Comparison of ENCODE assay signal across 7 mouse cellular contexts in the genomic region with DNA sequence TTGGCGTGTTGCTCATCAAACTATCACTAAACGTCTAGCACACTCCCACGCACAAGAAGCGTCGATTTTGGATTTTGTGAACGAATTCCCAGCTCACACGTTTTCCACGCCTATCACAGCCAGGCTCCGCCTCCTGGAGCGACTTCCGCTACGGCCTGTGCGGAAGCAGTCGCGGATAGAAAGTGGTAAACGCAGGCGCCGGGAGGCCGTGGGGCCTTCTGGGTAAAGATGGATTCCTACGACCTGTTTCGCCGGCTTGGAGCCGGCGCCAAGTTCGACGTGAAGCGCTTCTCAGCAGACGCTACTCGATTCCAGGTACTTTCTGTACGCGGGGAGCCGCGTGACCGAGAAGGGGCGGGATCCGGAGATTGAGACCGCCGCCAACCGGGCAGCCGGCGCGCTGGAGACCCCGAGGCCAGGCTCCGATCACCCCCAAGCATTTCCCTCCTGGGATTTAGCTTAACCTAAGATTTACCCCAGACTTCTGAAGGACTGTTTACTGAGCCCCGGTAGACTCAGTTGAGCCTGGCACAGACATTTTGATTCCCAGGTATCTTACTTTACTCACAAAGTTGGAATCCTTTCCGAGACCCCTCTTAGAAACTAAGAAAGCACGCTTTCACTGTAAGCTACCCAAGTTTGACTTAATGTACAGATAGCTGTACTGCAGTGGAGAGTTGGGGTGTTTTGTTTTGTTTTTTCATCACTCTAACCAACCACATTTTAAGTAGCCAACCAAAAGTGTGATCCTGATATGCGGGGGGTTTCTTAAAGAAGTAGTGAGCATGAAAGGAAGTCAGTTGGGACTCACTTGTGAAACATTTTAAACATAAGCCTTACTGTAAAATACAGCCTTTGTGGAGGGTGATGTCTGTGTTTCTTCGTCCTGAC. TPM values are rescaled to one million over a fixed set of nuclear protein-coding genes. Genes with fewer than 3 reads are reported as not detected.
DNase-seq lines count a peak whose midpoint lies in the region; ATAC-seq lines count a peak whose summit lies in the region.

Gene Ddx52, plus strand, starts transcription at position 113 of the 891 bp plus-strand sequence.

- H3K27me3 ChIP-seq in intestine, embryonic 16.5 days (replicated peaks; ENCODE audit: control insufficient read depth, insufficient read depth, low read length): no peaks in the 10 kb centered on the region
- 0 out of 2 replicates have a peak, but pooled peaks cover 2% of the 10 kb centered on the region for H3K27me3 ChIP-seq in midbrain, embryonic 11.5 days (ENCODE audit: control insufficient read depth, insufficient read depth, low read length)

- H3K4me3 ChIP-seq in intestine, embryonic 16.5 days (ENCODE audit: low read length): peak within 1 kb of the TSS; percentile 81
- peak within 1 kb of the TSS; percentile 80 for H3K4me3 ChIP-seq in midbrain, embryonic 11.5 days (ENCODE audit: low read depth, low read length)

- no peaks in the 10 kb centered on the region for H3K4me1 ChIP-seq in intestine, embryonic 16.5 days (ENCODE audit: control insufficient read depth, insufficient read depth, low read length)
- peaks cover 6% of the 10 kb centered on the region for H3K4me1 ChIP-seq in midbrain, embryonic 11.5 days (ENCODE audit: control insufficient read depth, insufficient read depth, low read length)

- peak within 1 kb of the TSS; percentile 87 for H3K9ac ChIP-seq in intestine, embryonic 16.5 days (ENCODE audit: low read depth, low read length)
- peak within 1 kb of the TSS; percentile 92 for H3K9ac ChIP-seq in midbrain, embryonic 11.5 days (ENCODE audit: low read length)

- H3K36me3 ChIP-seq in intestine, embryonic 16.5 days (ENCODE audit: control insufficient read depth, insufficient read depth, low read length): 0 out of 2 replicates have a peak, but pooled peaks cover 5% of the 10 kb centered on the region
- H3K36me3 ChIP-seq in midbrain, embryonic 11.5 days (ENCODE audit: control insufficient read depth, insufficient read depth, low read length): peaks cover 14% of the 10 kb centered on the region

- peak within 1 kb of the TSS; percentile 59 for H3K4me2 ChIP-seq in intestine, embryonic 16.5 days (ENCODE audit: low read depth, low read length)
- peak within 1 kb of the TSS; percentile 71 for H3K4me2 ChIP-seq in midbrain, embryonic 11.5 days

- ATAC-seq in intestine, embryonic 16.5 days: peak; percentile 98
- ATAC-seq in midbrain, embryonic 11.5 days (ENCODE audit: low FRiP score): peak; percentile 92

- intact Hi-C loops in left cerebral cortex, postnatal 36 days (cut with DNase I): loop anchor here (5.0 kb wide), 1 partner anchor 90 kb away; the partner anchor contains the start of gene Hnf1b

- DNase-seq in adrenal gland, adult 8-10 months: peak; percentile 86
- DNase-seq in embryo, embryonic 9.5 days (ENCODE audit: extremely low spot score): peak; percentile 87
- DNase-seq in gastrocnemius, postnatal 4 days (ENCODE audit: low spot score in 2 of 2): peak; percentile 68 to 89
- DNase-seq in left cerebral cortex, postnatal 36 days (ENCODE audit: low spot score in 2 of 2): peak; percentile 89 to 90
- peak; percentile 98 for DNase-seq in midbrain, embryonic 11.5 days (ENCODE audit: low spot score, missing footprints)
- DNase-seq in skeletal muscle tissue, adult 2 months (ENCODE audit: low read depth, low spot score): peak; percentile 83

- peak within 1 kb of the TSS; percentile 65 for H3K27ac ChIP-seq in intestine, embryonic 16.5 days (ENCODE audit: low read length)
- no peak within 1 kb of the TSS for H3K27ac ChIP-seq in midbrain, embryonic 11.5 days (ENCODE audit: low read depth, low read length)

- under 1% methylated on average over 49 of the region's 49 CpGs for WGBS in intestine, embryonic 16.5 days
- 1% methylated on average over 49 of the region's 49 CpGs for WGBS in midbrain, embryonic 11.5 days

- no peaks in the 10 kb centered on the region for H3K9me3 ChIP-seq in intestine, embryonic 16.5 days (ENCODE audit: control insufficient read depth, low read length)
- H3K9me3 ChIP-seq in midbrain, embryonic 11.5 days (ENCODE audit: control insufficient read depth, low read length): no peaks in the 10 kb centered on the region

RNA-seq across cellular contexts. Expression of gene Ddx52, which starts in this region (rescaled TPM):
- total RNA-seq in adrenal gland, adult 8-10 months (2022): 10 to 100 TPM; 18.8 to 26.6 (median 26.0) TPM
- 10 to 100 TPM; 13.3 to 15.3 TPM for total RNA-seq in gastrocnemius, postnatal 4 days (2021)
- 23.8 and 24.0 TPM in 2 replicates for polyA plus RNA-seq in intestine, embryonic 16.5 days (2015; fragmentation: Nextera tagmentation; extraction: Ambion mirVana)
- 10 to 100 TPM; 12.8 to 14.8 TPM for total RNA-seq in left cerebral cortex, postnatal 36 days (2021)
- 50.8 and 58.0 TPM in 2 replicates for polyA plus RNA-seq in midbrain, embryonic 11.5 days (2014; fragmentation: Nextera tagmentation; extraction: Ambion mirVana)
